Mouse (Mus musculus): ENCODE data around the gene Zfp275. TPM values are rescaled to one million over a fixed set of nuclear protein-coding genes. Genes with fewer than 3 reads are reported as not detected.

Zfp275 gene
- polyA plus RNA-seq, 1 experiment from 2014 or later, result 15.6 TPM

Other genes starting within 250 kb of the Zfp275 start
- 3.7 and 4.1 TPM in 2 replicates for gene Xlr3a, start 245.5 kb upstream of the Zfp275 start, polyA plus RNA-seq (2016; fragmentation: Nextera tagmentation; extraction: Ambion mirVana)
- gene Gm14685, start 225.6 kb upstream of the Zfp275 start, polyA plus RNA-seq (2016; fragmentation: Nextera tagmentation; extraction: Ambion mirVana), result 0.23 and 0.26 TPM in 2 replicates
- not detected in 2 replicates for gene Xlr5b, start 193.8 kb upstream of the Zfp275 start, polyA plus RNA-seq (2016; fragmentation: Nextera tagmentation; extraction: Ambion mirVana)
- not detected in 2 replicates for gene DXBay18, start 193.2 kb upstream of the Zfp275 start, polyA plus RNA-seq (2016; fragmentation: Nextera tagmentation; extraction: Ambion mirVana)
- not detected in 2 replicates for gene Spin2d, start 165.6 kb upstream of the Zfp275 start, polyA plus RNA-seq (2016; fragmentation: Nextera tagmentation; extraction: Ambion mirVana)
- 18.7 and 21.4 TPM in 2 replicates for gene Xlr3b, start 150.4 kb upstream of the Zfp275 start, polyA plus RNA-seq (2016; fragmentation: Nextera tagmentation; extraction: Ambion mirVana)
- 0.37 and 0.57 TPM in 2 replicates for gene Xlr4b, start 128.3 kb upstream of the Zfp275 start, polyA plus RNA-seq (2016; fragmentation: Nextera tagmentation; extraction: Ambion mirVana)
- 23.9 and 26.1 TPM in 2 replicates for gene F8a, start 114.3 kb upstream of the Zfp275 start, polyA plus RNA-seq (2016; fragmentation: Nextera tagmentation; extraction: Ambion mirVana)
- 0.57 TPM in 1 of 2 replicates, not detected in the other for gene Xlr4c, start 99.5 kb upstream of the Zfp275 start, polyA plus RNA-seq (2016; fragmentation: Nextera tagmentation; extraction: Ambion mirVana)
- gene Xlr3c, start 77.2 kb upstream of the Zfp275 start, polyA plus RNA-seq (2016; fragmentation: Nextera tagmentation; extraction: Ambion mirVana), result 0.60 and 0.82 TPM in 2 replicates
- not detected in 2 replicates for gene Xlr5a, start 49.6 kb upstream of the Zfp275 start, polyA plus RNA-seq (2016; fragmentation: Nextera tagmentation; extraction: Ambion mirVana)
- gene Xlr5c, start 49.6 kb upstream of the Zfp275 start, polyA plus RNA-seq (2016; fragmentation: Nextera tagmentation; extraction: Ambion mirVana), result not detected in 2 replicates
- gene Gm45015, start 5.8 kb upstream of the Zfp275 start, polyA plus RNA-seq (2016; fragmentation: Nextera tagmentation; extraction: Ambion mirVana), result not detected in 2 replicates
- not detected in 2 replicates for gene Gm18336, start 56.1 kb downstream of the Zfp275 start, polyA plus RNA-seq (2016; fragmentation: Nextera tagmentation; extraction: Ambion mirVana)
- gene Zfp92, start 68.5 kb downstream of the Zfp275 start, polyA plus RNA-seq (2016; fragmentation: Nextera tagmentation; extraction: Ambion mirVana), result 0.17 and 0.35 TPM in 2 replicates
- gene Trex2, start 92.7 kb downstream of the Zfp275 start, polyA plus RNA-seq (2016; fragmentation: Nextera tagmentation; extraction: Ambion mirVana), result not detected in 2 replicates
- 62.8 and 63.3 TPM in 2 replicates for gene Haus7, start 116.4 kb downstream of the Zfp275 start, polyA plus RNA-seq (2016; fragmentation: Nextera tagmentation; extraction: Ambion mirVana)
- gene Bgn, start 141.0 kb downstream of the Zfp275 start, polyA plus RNA-seq (2016; fragmentation: Nextera tagmentation; extraction: Ambion mirVana), result 21.2 and 28.6 TPM in 2 replicates
- gene Atp2b3, start 160.5 kb downstream of the Zfp275 start, polyA plus RNA-seq (2016; fragmentation: Nextera tagmentation; extraction: Ambion mirVana), result 1.4 and 2.2 TPM in 2 replicates